Mouse (Mus musculus): ENCODE results near the gene Idua.

Idua gene

GRCm38 (mm10) chr5:108654444-108654990 is 5.6 kb upstream of the Idua start:
- DNase-seq (ENCODE audit: low read depth, low spot score), result no peak

- no peak for DNase-seq (ENCODE audit: low read depth, low spot score)
Measured at GRCm38 (mm10) chr5:108655381-108655780, 4.8 kb upstream of the Idua start.

- DNase-seq (ENCODE audit: low read depth, low spot score), result no peak
Measured at GRCm38 (mm10) chr5:108655891-108656650, 4.1 kb upstream of the Idua start.

GRCm38 (mm10) chr5:108657406-108657805 is 2.7 kb upstream of the Idua start:
- DNase-seq (ENCODE audit: low read depth, low spot score), result no peak

GRCm38 (mm10) chr5:108658611-108659010 is 1.5 kb upstream of the Idua start:
- no peak for DNase-seq (ENCODE audit: low read depth, low spot score)

- peak; percentile 77 for DNase-seq (ENCODE audit: low read depth, low spot score)
Measured at GRCm38 (mm10) chr5:108660632-108661268, 619 bp downstream of the Idua start.

GRCm38 (mm10) chr5:108662772-108663171 is 2.6 kb downstream of the Idua start:
- no peak for DNase-seq (ENCODE audit: low read depth, low spot score)

- DNase-seq (ENCODE audit: low read depth, low spot score), result peak; percentile 74
Measured at GRCm38 (mm10) chr5:108665066-108665465, 4.9 kb downstream of the Idua start.

- no peak for DNase-seq (ENCODE audit: low read depth, low spot score)
Measured at GRCm38 (mm10) chr5:108667370-108667769, 7.2 kb downstream of the Idua start.

- no peak for DNase-seq (ENCODE audit: low read depth, low spot score)
Measured at GRCm38 (mm10) chr5:108668387-108668932, 8.3 kb downstream of the Idua start.

- peak; percentile 51 for DNase-seq (ENCODE audit: low read depth, low spot score)
Measured at GRCm38 (mm10) chr5:108668977-108669936, 9.1 kb downstream of the Idua start, which contains the start of gene Dgkq. Gene Dgkq, minus strand, starts transcription at chr5:108669672.

- DNase-seq (ENCODE audit: low read depth, low spot score), result no peak
Measured at GRCm38 (mm10) chr5:108669986-108670385, 9.9 kb downstream of the Idua start.

- no peak for DNase-seq (ENCODE audit: low read depth, low spot score)
Measured at GRCm38 (mm10) chr5:108670785-108671184, 10.7 kb downstream of the Idua start.

GRCm38 (mm10) chr5:108671757-108672156 is 11.6 kb downstream of the Idua start:
- DNase-seq (ENCODE audit: low read depth, low spot score), result no peak

- DNase-seq (ENCODE audit: low read depth, low spot score), result no peak
Measured at GRCm38 (mm10) chr5:108674624-108675023, 14.5 kb downstream of the Idua start.

- no peak for DNase-seq (ENCODE audit: low read depth, low spot score)
Measured at GRCm38 (mm10) chr5:108675251-108675816, 15.2 kb downstream of the Idua start, which contains the start of gene Slc26a1. Gene Slc26a1, minus strand, starts transcription at chr5:108675569.

- DNase-seq (ENCODE audit: low read depth, low spot score), result no peak
Measured at GRCm38 (mm10) chr5:108676772-108677498, 16.8 kb downstream of the Idua start.

- no peak for DNase-seq (ENCODE audit: low read depth, low spot score)
Measured at GRCm38 (mm10) chr5:108677605-108678295, 17.6 kb downstream of the Idua start.

GRCm38 (mm10) chr5:108678296-108678854 is 18.2 kb downstream of the Idua start:
- no peak for DNase-seq (ENCODE audit: low read depth, low spot score)

Measured in retina, postnatal 7 days (tissue).